Mouse (Mus musculus) heart, adult 8-10 months (tissue): ENCODE measurements around the gene Crtc3. TPM values are rescaled to one million over a fixed set of nuclear protein-coding genes. Genes with fewer than 3 reads are reported as not detected.
A peak's percentile ranks its signal among the peaks of the same experiment; 100 is the strongest.

Experiments used
- DNase-seq: peaks from one replicate; pipeline ENCODE4 v3.0.0; 2022; ENCODE audit warnings: low spot score
- total RNA-seq, 4 experiments: library from RNA; stranded (reverse); gene quantifications; 2 replicates each; pipeline ENCODE4 v1.2.4; 2022

Crtc3 gene
- total RNA-seq, 4 experiments from 2014 or later, result 10.7 to 12.1 (median 11.7) TPM

DNA sequence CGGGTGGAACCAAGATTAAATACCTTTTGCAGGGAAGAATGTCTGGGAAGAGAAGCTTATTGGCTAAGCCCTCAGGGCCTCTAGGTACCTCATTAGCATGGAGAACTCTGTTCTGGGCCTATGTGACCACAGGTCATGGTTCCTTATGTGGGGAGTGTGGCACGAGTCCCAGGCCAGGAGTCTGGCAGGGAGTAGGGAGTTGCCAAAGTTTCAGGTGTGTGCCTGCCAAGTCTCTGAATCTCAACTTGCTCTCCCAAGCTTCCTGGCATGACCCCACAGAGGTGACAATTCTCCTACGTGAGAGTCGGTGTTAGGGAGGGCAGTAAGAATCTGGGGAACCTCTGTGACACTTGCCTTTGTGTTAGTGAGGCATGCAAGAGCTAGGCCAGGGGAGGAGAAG lies 131.5 kb downstream of the Crtc3 start:
- no peak for DNase-seq

DNA sequence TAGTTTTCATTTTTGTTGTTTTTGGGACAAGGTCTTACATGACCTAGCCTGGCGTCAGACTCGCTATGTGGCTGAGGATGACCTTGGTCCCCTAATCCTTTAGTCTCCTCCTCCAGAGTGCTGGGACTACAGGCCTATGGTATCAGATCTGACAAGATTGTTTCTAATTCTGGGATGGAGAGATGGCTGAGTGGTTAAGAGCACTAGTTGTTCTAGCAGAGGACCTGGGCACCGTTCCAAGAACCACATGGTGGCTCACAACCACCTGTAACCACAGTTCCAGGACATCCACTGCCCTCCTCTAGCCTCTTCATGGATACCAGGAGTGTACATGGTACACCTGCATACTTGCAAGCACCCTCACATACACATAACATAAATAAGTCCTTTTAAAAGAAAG lies 132.5 kb downstream of the Crtc3 start:
- DNase-seq, result peak; percentile 44

DNA sequence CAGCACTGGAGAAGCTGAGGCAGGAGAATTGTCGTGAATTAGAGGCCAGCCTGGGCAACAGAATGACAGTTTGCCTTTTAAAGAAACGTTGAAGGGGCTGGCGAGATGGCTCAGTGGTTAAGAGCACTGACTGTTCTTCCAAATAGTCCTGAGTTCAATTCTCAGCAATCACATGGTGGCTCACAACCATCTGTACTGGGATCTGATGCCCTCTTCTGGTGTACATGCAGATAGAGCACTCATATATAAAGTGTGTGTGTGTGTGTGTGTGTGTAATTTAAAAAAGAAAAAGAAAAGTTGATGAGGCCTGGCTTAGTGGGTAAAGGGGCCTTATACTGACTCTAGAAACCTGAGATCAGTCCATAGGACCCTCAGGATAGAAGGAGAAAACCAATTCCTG lies 133.5 kb downstream of the Crtc3 start:
- no peak for DNase-seq

DNA sequence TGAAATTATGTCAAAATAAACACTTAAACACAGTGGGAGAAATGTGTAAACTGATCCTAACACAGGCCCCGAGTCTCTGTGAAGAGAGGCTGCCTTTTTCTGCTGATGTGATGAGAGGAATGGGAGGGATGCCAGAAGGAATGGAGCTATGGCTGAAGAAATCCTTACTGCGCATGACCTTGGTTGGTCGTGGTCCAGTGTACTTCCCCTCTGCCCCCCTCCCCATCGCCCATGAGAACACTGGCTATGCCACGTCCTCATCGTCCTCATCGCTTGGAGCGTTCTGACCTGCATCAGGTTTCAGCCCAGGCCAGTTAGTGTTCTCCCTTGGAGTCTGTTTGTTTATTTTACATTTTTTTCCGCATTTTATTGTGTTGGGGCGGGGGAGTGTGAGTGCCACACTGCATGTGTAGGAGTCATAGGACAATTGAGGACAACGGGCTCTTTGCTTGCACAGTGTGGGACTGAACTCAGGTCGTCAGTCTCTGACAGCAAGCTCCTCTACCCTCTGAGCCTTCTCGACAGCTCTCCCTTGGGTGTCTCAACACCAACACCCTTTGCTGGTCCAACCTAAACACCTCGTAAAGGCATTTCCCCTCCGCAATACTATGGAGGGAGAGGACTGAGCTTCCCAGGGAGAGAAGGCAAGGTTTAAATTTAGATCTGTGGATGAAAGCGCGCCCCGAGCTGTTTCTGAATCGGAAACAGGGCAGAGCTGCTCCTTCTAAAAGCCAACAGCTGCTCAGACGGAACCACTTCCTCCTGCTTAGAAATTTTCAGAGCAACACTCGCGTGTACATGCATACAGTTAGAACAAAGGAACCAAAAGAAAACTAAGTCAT lies 134.3 kb downstream of the Crtc3 start:
- DNase-seq, result peak; percentile 24

DNA sequence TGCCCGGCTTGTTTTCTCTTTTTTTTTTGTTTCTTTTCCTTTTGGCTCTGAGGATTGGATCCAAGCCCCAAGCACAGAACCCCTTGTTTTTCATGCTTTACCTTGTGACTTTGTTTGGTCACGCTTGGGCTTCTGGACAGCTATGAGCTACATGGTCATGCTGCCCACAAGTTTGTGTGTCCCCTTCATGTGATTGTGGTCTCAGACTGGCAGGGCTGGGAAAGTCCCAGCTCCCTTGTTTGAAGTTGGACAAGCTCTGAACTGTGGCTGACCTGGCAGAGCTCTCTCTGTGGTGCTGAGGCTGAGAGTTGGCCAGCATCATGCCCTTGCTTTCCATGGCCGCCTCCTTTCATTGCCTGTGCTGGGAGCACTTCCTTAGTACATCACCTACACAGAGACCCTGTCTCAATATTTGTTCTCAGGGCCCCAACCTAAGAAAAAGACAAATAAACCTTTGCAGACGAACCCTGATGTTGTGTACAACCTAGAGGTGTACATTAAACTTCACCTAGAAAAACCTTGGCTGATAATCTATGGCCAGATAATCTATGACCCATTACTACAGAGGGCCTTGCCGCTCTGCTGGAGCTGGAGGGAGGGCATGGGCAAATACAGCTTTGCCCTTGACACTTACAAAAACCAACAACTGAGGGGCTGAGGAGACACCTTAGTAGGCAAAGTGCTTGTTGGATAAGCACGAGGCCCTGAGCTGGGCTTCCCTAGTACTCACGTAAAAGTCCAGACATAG lies 140.0 kb downstream of the Crtc3 start:
- no peak for DNase-seq

DNA sequence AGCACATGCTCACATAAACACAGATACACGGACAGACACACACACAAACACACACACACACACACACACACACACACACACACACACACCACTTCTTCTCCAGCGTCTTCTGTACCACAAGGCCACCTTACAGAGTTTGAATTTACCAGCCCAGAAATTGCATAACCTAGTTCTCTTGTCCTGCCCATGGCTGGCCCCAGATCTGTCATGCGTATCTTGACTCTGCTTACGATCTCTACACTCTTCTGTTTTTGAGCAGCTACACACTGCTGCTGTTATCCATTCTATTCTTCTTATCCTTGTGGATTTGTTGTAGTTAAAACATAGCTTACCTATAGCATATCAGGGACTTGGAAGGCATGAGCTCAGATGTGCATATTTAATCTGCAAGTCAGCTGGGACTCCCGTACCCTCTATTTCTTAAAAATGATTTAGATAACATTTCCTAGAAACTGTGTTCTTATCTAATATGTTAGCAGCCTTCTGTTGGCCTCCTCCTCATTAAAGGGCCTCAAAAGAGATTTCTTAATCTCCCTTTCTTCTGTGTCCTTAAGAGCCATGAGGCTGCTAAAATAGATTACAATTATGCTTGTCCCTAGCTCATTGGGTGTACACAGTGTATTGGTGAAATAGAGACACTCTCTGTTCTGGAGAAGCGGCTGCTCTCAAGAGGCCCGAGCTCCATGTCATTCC lies 146.4 kb downstream of the Crtc3 start:
- no peak for DNase-seq

DNA sequence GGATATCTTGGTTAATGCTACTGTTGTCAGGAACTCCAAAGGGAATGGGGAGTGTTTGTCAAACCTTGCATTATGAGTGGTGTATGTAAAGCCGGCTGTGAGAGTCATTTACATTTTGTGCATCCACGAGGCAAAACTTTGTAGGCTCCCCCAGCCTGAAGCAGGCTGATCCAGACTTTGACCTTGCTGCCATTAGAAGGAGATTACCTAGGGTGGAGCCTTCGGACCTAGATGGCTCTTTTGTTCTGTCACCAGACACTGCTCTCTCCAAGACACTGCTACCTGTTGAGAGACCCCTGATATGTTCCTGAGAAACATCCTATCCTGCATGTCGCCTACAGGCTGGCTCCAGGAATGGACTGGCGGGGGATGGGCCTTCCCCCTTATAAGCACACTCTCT lies 149.1 kb downstream of the Crtc3 start:
- DNase-seq, result no peak

Other genes starting within 250 kb of the Crtc3 start
- gene Blm, start 153.8 kb downstream of the Crtc3 start, total RNA-seq, result 1 to 10 TPM in 2 of 4 experiments, under 1 TPM in 2; 0.57 to 1.7 (median 1.2) TPM
- gene Iqgap1, start 137.1 kb upstream of the Crtc3 start, total RNA-seq, result 10 to 100 TPM; 28.6 to 38.3 (median 31.5) TPM
- gene Zscan2, start 172.0 kb upstream of the Crtc3 start, total RNA-seq, result 1 to 10 TPM; 4.7 to 8.1 (median 6.2) TPM
- 1 to 10 TPM; 4.6 to 7.6 (median 6.3) TPM for gene Wdr73, start 212.4 kb upstream of the Crtc3 start, total RNA-seq
- 10 to 100 TPM in 1 of 4 experiments, 1 to 10 TPM in 3; 5.1 to 11.7 (median 7.9) TPM for gene Nmb, start 216.2 kb upstream of the Crtc3 start, total RNA-seq